Mouse (Mus musculus): ENCODE results near the gene Wfs1. TPM values are rescaled to one million over a fixed set of nuclear protein-coding genes. Genes with fewer than 3 reads are reported as not detected.
A peak's percentile ranks its signal among the peaks of the same experiment; 100 is the strongest.
"Not testable (repeated sequence)": the region's sequence is repeated elsewhere in the genome, so short reads cannot be mapped to it uniquely, and the experiment has no call there.

The Wfs1 gene
- polyA plus RNA-seq, 1 experiment from 2014 or later = 11.0 TPM

- H3K27ac ChIP-seq (ENCODE audit: low read depth, low read length) = peak overlapping the region; percentile 86
- peak; percentile 6; the same call in 1 of the 2 replicates for ATAC-seq
- no peaks in the 10 kb centered on the region for H3K9me3 ChIP-seq (ENCODE audit: control insufficient read depth, low read length)
- H3K4me3 ChIP-seq (ENCODE audit: low read length) = peak overlapping the region; percentile 75
- H3K4me1 ChIP-seq (ENCODE audit: control insufficient read depth, insufficient read depth, low read depth, low read length) = peaks cover 15% of the 10 kb centered on the region
- H3K4me2 ChIP-seq (ENCODE audit: low read length) = peak overlapping the region; percentile 87
- H3K27me3 ChIP-seq (replicated peaks; ENCODE audit: control insufficient read depth, insufficient read depth, low read length) = peaks cover 2% of the 10 kb centered on the region
- peak overlapping the region; percentile 80 for H3K9ac ChIP-seq (ENCODE audit: low read depth, low read length)
- 13% methylated on average over 13 of the region's 13 CpGs for WGBS
- H3K36me3 ChIP-seq (ENCODE audit: control insufficient read depth, insufficient read depth, low read length) = no peaks in the 10 kb centered on the region
Observed at GRCm38 (mm10) chr5:37027701-37028100, 38.7 kb upstream of the Wfs1 start.

GRCm38 (mm10) chr5:37017222-37017621, 28.2 kb upstream of the Wfs1 start:
- H3K9me3 ChIP-seq (ENCODE audit: control insufficient read depth, low read length) = no peaks in the 10 kb centered on the region
- no peak overlapping the region for H3K27ac ChIP-seq (ENCODE audit: low read depth, low read length)
- no peaks in the 10 kb centered on the region for H3K36me3 ChIP-seq (ENCODE audit: control insufficient read depth, insufficient read depth, low read length)
- no peak for ATAC-seq
- WGBS = 90% methylated on average over 3 of the region's 3 CpGs
- peaks cover 3% of the 10 kb centered on the region for H3K4me1 ChIP-seq (ENCODE audit: control insufficient read depth, insufficient read depth, low read depth, low read length)
- no peak overlapping the region for H3K4me3 ChIP-seq (ENCODE audit: low read length)
- no peak overlapping the region for H3K9ac ChIP-seq (ENCODE audit: low read depth, low read length)
- no peaks in the 10 kb centered on the region for H3K27me3 ChIP-seq (replicated peaks; ENCODE audit: control insufficient read depth, insufficient read depth, low read length)
- H3K4me2 ChIP-seq (ENCODE audit: low read length) = no peak overlapping the region

- Histone ChIP-seq H3K9me3 (ENCODE audit: control insufficient read depth, low read length) (no peaks in the 10 kb centered on the region), H3K4me1 (ENCODE audit: control insufficient read depth, insufficient read depth, low read depth, low read length) (peaks cover 3% of the 10 kb centered on the region), H3K4me2 (ENCODE audit: low read length) (peak overlapping the region; percentile 52), H3K27ac (ENCODE audit: low read depth, low read length) (no peak overlapping the region), H3K4me3 (ENCODE audit: low read length) (peak overlapping the region; percentile 25), H3K9ac (ENCODE audit: low read depth, low read length) (peak overlapping the region; percentile 19; the same call in 1 of the 2 replicates), H3K27me3 (replicated peaks; ENCODE audit: control insufficient read depth, insufficient read depth, low read length) (no peaks in the 10 kb centered on the region), H3K36me3 (ENCODE audit: control insufficient read depth, insufficient read depth, low read length) (no peaks in the 10 kb centered on the region)
- 5% methylated on average over 27 of the region's 27 CpGs for WGBS
- peak; percentile 77 for ATAC-seq
Observed at GRCm38 (mm10) chr5:37015612-37016310, 26.8 kb upstream of the Wfs1 start.

- 58% methylated on average over 10 of the region's 10 CpGs for WGBS
- peak overlapping the region; percentile 44 for H3K27ac ChIP-seq (ENCODE audit: low read depth, low read length)
Observed at GRCm38 (mm10) chr5:37010666-37011317, 21.8 kb upstream of the Wfs1 start.

GRCm38 (mm10) chr5:37009761-37010160, 20.8 kb upstream of the Wfs1 start:
- H3K4me3 ChIP-seq (ENCODE audit: low read length); H3K36me3 ChIP-seq (ENCODE audit: control insufficient read depth, insufficient read depth, low read length); H3K27me3 ChIP-seq (replicated peaks; ENCODE audit: control insufficient read depth, insufficient read depth, low read length); ATAC-seq; H3K4me1 ChIP-seq (ENCODE audit: control insufficient read depth, insufficient read depth, low read depth, low read length); H3K9ac ChIP-seq (ENCODE audit: low read depth, low read length); H3K4me2 ChIP-seq (ENCODE audit: low read length); H3K27ac ChIP-seq (ENCODE audit: low read depth, low read length); H3K9me3 ChIP-seq (ENCODE audit: control insufficient read depth, low read length): not testable (repeated sequence)
- WGBS = 36% methylated on average over 12 of the region's 13 CpGs

More at GRCm38 (mm10) chr5:37010666-37011317, 21.8 kb upstream of the Wfs1 start:
- peak; percentile 85 for ATAC-seq
- Histone ChIP-seq H3K27me3 (replicated peaks; ENCODE audit: control insufficient read depth, insufficient read depth, low read length) (no peaks in the 10 kb centered on the region), H3K9me3 (ENCODE audit: control insufficient read depth, low read length) (peaks cover 9% of the 10 kb centered on the region; the same call in 1 of the 2 replicates), H3K4me3 (ENCODE audit: low read length) (no peak overlapping the region), H3K4me2 (ENCODE audit: low read length) (no peak overlapping the region), H3K9ac (ENCODE audit: low read depth, low read length) (peak overlapping the region; percentile 20; the same call in 1 of the 2 replicates), H3K36me3 (ENCODE audit: control insufficient read depth, insufficient read depth, low read length) (no peaks in the 10 kb centered on the region), H3K4me1 (ENCODE audit: control insufficient read depth, insufficient read depth, low read depth, low read length) (peaks cover 3% of the 10 kb centered on the region)

GRCm38 (mm10) chr5:37002001-37002400, 13.0 kb upstream of the Wfs1 start:
- H3K27me3 ChIP-seq (replicated peaks; ENCODE audit: control insufficient read depth, insufficient read depth, low read length) = no peaks in the 10 kb centered on the region
- H3K4me3 ChIP-seq (ENCODE audit: low read length) = no peak overlapping the region
- 0 out of 2 replicates have a peak, but pooled peaks have one; percentile 17 for ATAC-seq
- WGBS = 51% methylated on average over 2 of the region's 2 CpGs
- H3K4me2 ChIP-seq (ENCODE audit: low read length) = no peak overlapping the region
- no peaks in the 10 kb centered on the region for H3K36me3 ChIP-seq (ENCODE audit: control insufficient read depth, insufficient read depth, low read length)
- H3K27ac ChIP-seq (ENCODE audit: low read depth, low read length) = no peak overlapping the region
- H3K9me3 ChIP-seq (ENCODE audit: control insufficient read depth, low read length) = no peaks in the 10 kb centered on the region
- no peak overlapping the region for H3K9ac ChIP-seq (ENCODE audit: low read depth, low read length)
- H3K4me1 ChIP-seq (ENCODE audit: control insufficient read depth, insufficient read depth, low read depth, low read length) = no peaks in the 10 kb centered on the region

- ATAC-seq = no peak
- Histone ChIP-seq H3K36me3 (ENCODE audit: control insufficient read depth, insufficient read depth, low read length) (no peaks in the 10 kb centered on the region), H3K4me1 (ENCODE audit: control insufficient read depth, insufficient read depth, low read depth, low read length) (no peaks in the 10 kb centered on the region), H3K9ac (ENCODE audit: low read depth, low read length) (no peak overlapping the region), H3K4me2 (ENCODE audit: low read length) (no peak overlapping the region), H3K4me3 (ENCODE audit: low read length) (no peak overlapping the region), H3K27me3 (replicated peaks; ENCODE audit: control insufficient read depth, insufficient read depth, low read length) (no peaks in the 10 kb centered on the region), H3K27ac (ENCODE audit: low read depth, low read length) (no peak overlapping the region), H3K9me3 (ENCODE audit: control insufficient read depth, low read length) (no peaks in the 10 kb centered on the region)
- 89% methylated on average over 9 of the region's 9 CpGs for WGBS
Observed at GRCm38 (mm10) chr5:37001002-37001401, 12.0 kb upstream of the Wfs1 start.

GRCm38 (mm10) chr5:36997996-36998395, 9.0 kb upstream of the Wfs1 start:
- 39% methylated on average over 5 of the region's 5 CpGs for WGBS
- H3K9ac ChIP-seq (ENCODE audit: low read depth, low read length) = no peak overlapping the region
- H3K36me3 ChIP-seq (ENCODE audit: control insufficient read depth, insufficient read depth, low read length) = no peaks in the 10 kb centered on the region
- H3K9me3 ChIP-seq (ENCODE audit: control insufficient read depth, low read length) = no peaks in the 10 kb centered on the region; the same call in 1 of the 2 replicates
- no peak overlapping the region for H3K27ac ChIP-seq (ENCODE audit: low read depth, low read length)
- no peak for ATAC-seq
- no peaks in the 10 kb centered on the region for H3K27me3 ChIP-seq (replicated peaks; ENCODE audit: control insufficient read depth, insufficient read depth, low read length)
- H3K4me1 ChIP-seq (ENCODE audit: control insufficient read depth, insufficient read depth, low read depth, low read length) = no peaks in the 10 kb centered on the region
- no peak overlapping the region for H3K4me2 ChIP-seq (ENCODE audit: low read length)
- H3K4me3 ChIP-seq (ENCODE audit: low read length) = no peak overlapping the region

GRCm38 (mm10) chr5:36996410-36996809, 7.4 kb upstream of the Wfs1 start:
- Histone ChIP-seq H3K4me2 (ENCODE audit: low read length) (no peak overlapping the region), H3K9me3 (ENCODE audit: control insufficient read depth, low read length) (no peaks in the 10 kb centered on the region; the same call in 1 of the 2 replicates), H3K9ac (ENCODE audit: low read depth, low read length) (no peak overlapping the region), H3K27me3 (replicated peaks; ENCODE audit: control insufficient read depth, insufficient read depth, low read length) (no peaks in the 10 kb centered on the region), H3K4me3 (ENCODE audit: low read length) (no peak overlapping the region), H3K4me1 (ENCODE audit: control insufficient read depth, insufficient read depth, low read depth, low read length) (no peaks in the 10 kb centered on the region), H3K27ac (ENCODE audit: low read depth, low read length) (no peak overlapping the region), H3K36me3 (ENCODE audit: control insufficient read depth, insufficient read depth, low read length) (no peaks in the 10 kb centered on the region)
- ATAC-seq = no peak
- 85% methylated on average over 14 of the region's 14 CpGs for WGBS
